Mouse (Mus musculus) midbrain, embryonic 16.5 days (tissue): ENCODE results near the gene Il13ra2. TPM values are rescaled to one million over a fixed set of nuclear protein-coding genes. Genes with fewer than 3 reads are reported as not detected.
"Not testable (repeated sequence)": the region's sequence is repeated elsewhere in the genome, so short reads cannot be mapped to it uniquely, and the experiment has no call there.

Experiments
- ATAC-seq: fragments of 200-750 bp; cut with Nextera tagmentation; 2 replicates; pipeline ENCODE4 v1.8.0; 2017; ENCODE audit warnings: moderate TSS enrichment
- H3K27ac ChIP-seq: fragments of 300-500 bp; sonication (generic); 2 replicates; pipeline ENCODE4 v1.5.1; 2014; ENCODE audit warnings: mild to moderate bottlenecking, low read length, mixed read lengths
- H3K27me3 ChIP-seq: fragments of 300-500 bp; sonication (generic); 2 replicates; pipeline ENCODE4 v1.6.1; 2014; ENCODE audit warnings: low read depth, low read length, mixed read lengths; ENCODE audit not compliant: control insufficient read depth, insufficient read depth
- H3K36me3 ChIP-seq: fragments of 300-500 bp; sonication (generic); 2 replicates; pipeline ENCODE4 v1.6.1; 2014; ENCODE audit warnings: mild to moderate bottlenecking, low read length, moderate library complexity, mixed read lengths; ENCODE audit not compliant: control insufficient read depth, insufficient read depth
- H3K4me1 ChIP-seq: fragments of 300-500 bp; sonication (generic); 2 replicates; pipeline ENCODE4 v1.6.1; 2014; ENCODE audit warnings: mild to moderate bottlenecking, low read length, mixed read lengths; ENCODE audit not compliant: control insufficient read depth, insufficient read depth
- H3K4me2 ChIP-seq: fragments of 300-500 bp; sonication (generic); 2 replicates; pipeline ENCODE4 v1.6.1; 2014; ENCODE audit warnings: mild to moderate bottlenecking, low read length, mixed read lengths
- H3K4me3 ChIP-seq: fragments of 300-500 bp; sonication (generic); 2 replicates; pipeline ENCODE4 v1.5.1; 2014; ENCODE audit warnings: low read depth, mild to moderate bottlenecking, low read length, moderate library complexity, mixed read lengths
- H3K9ac ChIP-seq: fragments of 300-500 bp; sonication (generic); 2 replicates; pipeline ENCODE4 v1.6.1; 2014; ENCODE audit warnings: low read depth, low read length, mixed read lengths
- H3K9me3 ChIP-seq: fragments of 300-500 bp; sonication (generic); replicated peaks from 2 replicates; pipeline ENCODE4 v1.6.1; 2014; ENCODE audit warnings: mild to moderate bottlenecking, low read length, mixed read lengths; ENCODE audit not compliant: control insufficient read depth, poor library complexity, severe bottlenecking
- WGBS: fragments of 180-500 bp; shearing (Covaris S2); extraction: QIAGEN DNeasy Blood & Tissue Kit; methylation state at CpG from one replicate; pipeline ENCODE4 v1.1.7; 2014; 5-methylcytosine and 5-hydroxymethylcytosine counted together
- polyA plus RNA-seq: library from polyadenylated mRNA; unstranded; fragments of >200 nt; fragmentation: Nextera tagmentation; extraction: Ambion mirVana; gene quantifications from 2 replicates; pipeline ENCODE4 v1.2.1, GENCODE M21; 2015

Gene Il13ra2
- polyA plus RNA-seq = 0.31 and 0.43 TPM in 2 replicates

- H3K36me3 ChIP-seq = no peaks in the 10 kb centered on the region
- no peak within 1 kb of the TSS for H3K27ac ChIP-seq
- H3K9ac ChIP-seq = no peak within 1 kb of the TSS
- no peak within 1 kb of the TSS for H3K4me2 ChIP-seq
- WGBS = 46% methylated on average over 1 of the region's 1 CpGs
- H3K9me3 ChIP-seq = no peaks in the 10 kb centered on the region
- no peaks in the 10 kb centered on the region for H3K27me3 ChIP-seq
- H3K4me1 ChIP-seq = no peaks in the 10 kb centered on the region
- no peak for ATAC-seq
- H3K4me3 ChIP-seq = no peak within 1 kb of the TSS
Measured at GRCm38 (mm10) chrX:147429129-147429528, at the start of gene Il13ra2. TSS of gene Il13ra2 (minus strand) at chrX:147429192.

GRCm38 (mm10) chrX:147453610-147454009 lies 24.6 kb upstream of the Il13ra2 start, which contains the start of gene Vmn1r239-ps:
TSS of gene Vmn1r239-ps (minus strand) at chrX:147453710.
- not testable (repeated sequence) for H3K36me3 ChIP-seq, H3K27me3 ChIP-seq, H3K4me3 ChIP-seq, ATAC-seq, H3K4me2 ChIP-seq, H3K9ac ChIP-seq, H3K27ac ChIP-seq, H3K9me3 ChIP-seq, H3K4me1 ChIP-seq
- 69% methylated on average over 1 of the region's 1 CpGs for WGBS

- Histone ChIP-seq H3K4me2 (no peak overlapping the region), H3K4me1 (no peaks in the 10 kb centered on the region), H3K9me3 (no peaks in the 10 kb centered on the region), H3K27ac (no peak overlapping the region), H3K9ac (no peak overlapping the region), H3K4me3 (no peak overlapping the region), H3K36me3 (no peaks in the 10 kb centered on the region), H3K27me3 (no peaks in the 10 kb centered on the region)
- 92% methylated on average over 4 of the region's 4 CpGs for WGBS
- no peak for ATAC-seq
Measured at GRCm38 (mm10) chrX:147443386-147443785, 14.4 kb upstream of the Il13ra2 start.

- no peak overlapping the region for H3K4me3 ChIP-seq
- no peaks in the 10 kb centered on the region for H3K36me3 ChIP-seq
- H3K27ac ChIP-seq = no peak overlapping the region
- 85% methylated on average over 2 of the region's 2 CpGs for WGBS
- H3K27me3 ChIP-seq = no peaks in the 10 kb centered on the region
- H3K9ac ChIP-seq = no peak overlapping the region
- H3K4me1 ChIP-seq = no peaks in the 10 kb centered on the region
- no peak for ATAC-seq
- H3K4me2 ChIP-seq = no peak overlapping the region
- H3K9me3 ChIP-seq = no peaks in the 10 kb centered on the region
Measured at GRCm38 (mm10) chrX:147435400-147435799, 6.4 kb upstream of the Il13ra2 start.

- WGBS = 77% methylated on average over 1 of the region's 1 CpGs
- no peak overlapping the region for H3K9ac ChIP-seq
- no peak overlapping the region for H3K4me3 ChIP-seq
- H3K36me3 ChIP-seq = no peaks in the 10 kb centered on the region
- no peak overlapping the region for H3K27ac ChIP-seq
- ATAC-seq = no peak
- no peaks in the 10 kb centered on the region for H3K4me1 ChIP-seq
- no peaks in the 10 kb centered on the region for H3K27me3 ChIP-seq
- H3K4me2 ChIP-seq = no peak overlapping the region
- no peaks in the 10 kb centered on the region for H3K9me3 ChIP-seq
Measured at GRCm38 (mm10) chrX:147429753-147430152, 761 bp upstream of the Il13ra2 start.

- H3K9ac ChIP-seq = no peak overlapping the region
- 80% methylated on average over 1 of the region's 1 CpGs for WGBS
Measured at GRCm38 (mm10) chrX:147393446-147393845, 35.5 kb downstream of the Il13ra2 start.

GRCm38 (mm10) chrX:147349167-147349566 lies 79.8 kb downstream of the Il13ra2 start:
- 79% methylated on average over 2 of the region's 2 CpGs for WGBS
- ATAC-seq = no peak
- no peak overlapping the region for H3K4me3 ChIP-seq

More at GRCm38 (mm10) chrX:147393446-147393845, 35.5 kb downstream of the Il13ra2 start:
- H3K4me1 ChIP-seq = no peaks in the 10 kb centered on the region
- no peak overlapping the region for H3K4me3 ChIP-seq
- no peak for ATAC-seq
- H3K9me3 ChIP-seq = no peaks in the 10 kb centered on the region
- no peak overlapping the region for H3K27ac ChIP-seq
- H3K27me3 ChIP-seq = no peaks in the 10 kb centered on the region
- no peak overlapping the region for H3K4me2 ChIP-seq
- H3K36me3 ChIP-seq = no peaks in the 10 kb centered on the region

More at GRCm38 (mm10) chrX:147349167-147349566, 79.8 kb downstream of the Il13ra2 start:
- Histone ChIP-seq H3K36me3 (no peaks in the 10 kb centered on the region), H3K9me3 (no peaks in the 10 kb centered on the region), H3K9ac (no peak overlapping the region), H3K27ac (no peak overlapping the region), H3K27me3 (no peaks in the 10 kb centered on the region), H3K4me1 (no peaks in the 10 kb centered on the region), H3K4me2 (no peak overlapping the region)

Other genes starting within 250 kb of the Il13ra2 start
- not detected in 2 replicates for gene Vmn1r239-ps, start 24.5 kb upstream of the Il13ra2 start, polyA plus RNA-seq
- gene Lrch2, start 124.9 kb upstream of the Il13ra2 start, polyA plus RNA-seq = 11.6 and 14.3 TPM in 2 replicates